ENCODE assay signal across 29 mouse cellular contexts in the genomic region with DNA sequence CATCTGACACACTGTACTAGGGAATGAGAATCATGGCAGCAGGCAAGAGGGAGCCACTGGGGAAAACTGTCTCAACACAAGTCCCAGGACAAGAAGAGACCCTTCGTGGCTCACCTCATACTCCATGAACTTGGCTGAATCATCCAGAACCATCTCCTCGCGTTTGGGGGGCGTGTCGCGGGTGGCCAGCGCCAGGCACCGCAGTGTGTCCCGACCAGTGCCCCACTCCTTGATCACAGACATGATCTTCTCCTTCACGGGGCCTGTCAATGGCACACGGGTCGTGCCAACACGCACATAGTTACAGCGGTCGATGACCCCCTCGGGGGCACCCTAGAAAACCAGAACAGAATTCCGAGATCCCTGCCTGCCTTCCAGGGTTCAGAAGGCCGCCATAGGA. TPM values are rescaled to one million over a fixed set of nuclear protein-coding genes. Genes with fewer than 3 reads are reported as not detected.
"Had no signal": no experiment of that assay in that cellular context is flagged by ENCODE, and none has a peak within 500 bp of the region (broad histone marks: within the 10 kb centered on the region; RNA-seq: fewer than 3 reads in every experiment).

No protein-coding gene starts in this region.

- H3K27me3 ChIP-seq: heart, embryonic 12.5 days; hindbrain, embryonic 12.5 days; intestine, embryonic 15.5 days; kidney, embryonic 15.5 days; limb, embryonic 12.5 days; liver, embryonic 13.5 days had no signal

- H3K4me3 ChIP-seq: heart, embryonic 10.5 days; heart, embryonic 12.5 days; hindbrain, embryonic 10.5 days; hindbrain, embryonic 12.5 days; intestine, embryonic 15.5 days; kidney, embryonic 15.5 days; layer of hippocampus, adult 2 months; left cerebral cortex, adult 2 months; limb, embryonic 10.5 days; limb, embryonic 12.5 days; liver, embryonic 13.5 days had no signal

- H3K4me2 ChIP-seq: heart, embryonic 12.5 days; hindbrain, embryonic 12.5 days; hindbrain, embryonic 14.5 days; intestine, embryonic 15.5 days; kidney, embryonic 15.5 days; limb, embryonic 12.5 days; liver, embryonic 11.5 days; liver, embryonic 13.5 days had no signal

- DNase-seq: forebrain, postnatal 0 days; gastrocnemius, postnatal 25 days; heart, adult 18-20 months; heart, postnatal 10 days; heart, postnatal 4 days; kidney, adult 2 months; kidney, adult 9 months; kidney, postnatal 25 days; kidney, postnatal 4 days; liver; liver, embryonic 13.5 days had no signal

RNA-seq across cellular contexts. Expression of a gene that starts 12.9 kb away (rescaled TPM):
- total RNA-seq: granulocyte monocyte progenitor cell, adult 5-6 weeks had no signal

RNA-seq across cellular contexts. Expression of a gene that starts 35.3 kb away (rescaled TPM):
- total RNA-seq: granulocyte monocyte progenitor cell, adult 5-6 weeks; layer of hippocampus, adult 2 months; layer of hippocampus, postnatal 25 days; left cerebral cortex, adult 2 months; left cerebral cortex, postnatal 14 days; left cerebral cortex, postnatal 36 days had no signal
- polyA plus RNA-seq: forebrain, postnatal 0 days; heart, embryonic 10.5 days; heart, embryonic 12.5 days; heart, embryonic 14.5 days; hindbrain, embryonic 10.5 days; hindbrain, embryonic 12.5 days; hindbrain, embryonic 14.5 days; hindbrain, embryonic 16.5 days; intestine, embryonic 15.5 days; limb, embryonic 10.5 days; limb, embryonic 12.5 days; liver, embryonic 11.5 days had no signal
